Mouse (Mus musculus) midbrain, embryonic 10.5 days (tissue): ENCODE measurements around the gene Slc9a5. TPM values are rescaled to one million over a fixed set of nuclear protein-coding genes. Genes with fewer than 3 reads are reported as not detected.

Experiments
- DNase-seq: peaks from one replicate; pipeline ENCODE4 v3.0.0-alpha.2; 2017; ENCODE audit warnings: low spot score
- H3K27ac ChIP-seq: fragments of 300-500 bp; sonication (generic); replicated peaks from 2 replicates; pipeline ENCODE4 v1.5.1; 2016; ENCODE audit warnings: mild to moderate bottlenecking
- H3K27me3 ChIP-seq: fragments of 300-500 bp; sonication (generic); 2 replicates; pipeline ENCODE4 v1.6.1; 2016; ENCODE audit warnings: low read depth, mild to moderate bottlenecking; ENCODE audit not compliant: poor library complexity, severe bottlenecking
- H3K36me3 ChIP-seq: fragments of 300-500 bp; sonication (generic); 2 replicates; pipeline ENCODE4 v1.6.1; 2016; ENCODE audit warnings: mild to moderate bottlenecking, moderate library complexity
- H3K4me1 ChIP-seq: fragments of 300-500 bp; sonication (generic); 2 replicates; pipeline ENCODE4 v1.6.1; 2016
- H3K4me3 ChIP-seq: fragments of 300-500 bp; sonication (generic); 2 replicates; pipeline ENCODE4 v1.5.1; 2016; ENCODE audit warnings: mild to moderate bottlenecking, moderate library complexity
- H3K9me3 ChIP-seq: fragments of 300-500 bp; sonication (generic); replicated peaks from 2 replicates; pipeline ENCODE4 v1.6.1; 2016; ENCODE audit warnings: mild to moderate bottlenecking
- WGBS: fragments of 180-500 bp; shearing (Covaris S2); methylation state at CpG from one replicate; pipeline ENCODE4 v1.1.7; 2016; 5-methylcytosine and 5-hydroxymethylcytosine counted together
- polyA plus RNA-seq: library from polyadenylated mRNA; unstranded; fragments of >200 nt; fragmentation: Nextera tagmentation; extraction: Ambion mirVana; gene quantifications from 2 replicates; pipeline ENCODE4 v1.2.1, GENCODE M21; 2016

Slc9a5 gene
- polyA plus RNA-seq, 1 experiment from 2014 or later: 4.1 TPM

- H3K27me3 ChIP-seq: peaks cover 21% of the 10 kb centered on the region
- peak within 1 kb of the TSS; percentile 89 for H3K27ac ChIP-seq
- peaks cover 65% of the 10 kb centered on the region for H3K4me1 ChIP-seq
- under 1% methylated on average over 53 of the region's 53 CpGs for WGBS
- DNase-seq: peak; percentile 96
- H3K4me3 ChIP-seq: peak within 1 kb of the TSS; percentile 76
- no peaks in the 10 kb centered on the region for H3K36me3 ChIP-seq
- no peaks in the 10 kb centered on the region for H3K9me3 ChIP-seq
Measured at GRCm38 (mm10) chr8:105347428-105348221, 1.0 kb upstream of the Slc9a5 start, which contains the start of gene Fhod1. Gene Fhod1, minus strand, starts transcription at chr8:105347953.

- peaks cover 8% of the 10 kb centered on the region; the same call in 1 of the 2 replicates for H3K36me3 ChIP-seq
- peak overlapping the region; percentile 89 for H3K27ac ChIP-seq
- H3K4me1 ChIP-seq: peaks cover 68% of the 10 kb centered on the region
Measured at GRCm38 (mm10) chr8:105349096-105349771, 591 bp downstream of the Slc9a5 start.

GRCm38 (mm10) chr8:105350186-105350585 is 1.5 kb downstream of the Slc9a5 start:
- Histone ChIP-seq H3K36me3 (peaks cover 8% of the 10 kb centered on the region; the same call in 1 of the 2 replicates), H3K4me3 (peak overlapping the region; percentile 76), H3K4me1 (peaks cover 67% of the 10 kb centered on the region), H3K27ac (no peak overlapping the region), H3K9me3 (no peaks in the 10 kb centered on the region), H3K27me3 (peaks cover 26% of the 10 kb centered on the region)
- no peak for DNase-seq
- 50% methylated on average over 7 of the region's 7 CpGs for WGBS

More at GRCm38 (mm10) chr8:105349096-105349771, 591 bp downstream of the Slc9a5 start:
- WGBS: under 1% methylated on average over 37 of the region's 48 CpGs
- Histone ChIP-seq H3K4me3 (peak overlapping the region; percentile 76), H3K9me3 (no peaks in the 10 kb centered on the region), H3K27me3 (peaks cover 26% of the 10 kb centered on the region)
- peak; percentile 67 for DNase-seq

GRCm38 (mm10) chr8:105353583-105354135 is 5.0 kb downstream of the Slc9a5 start:
- Histone ChIP-seq H3K4me3 (no peak overlapping the region), H3K27ac (no peak overlapping the region), H3K9me3 (no peaks in the 10 kb centered on the region), H3K27me3 (peaks cover 47% of the 10 kb centered on the region), H3K36me3 (peaks cover 35% of the 10 kb centered on the region), H3K4me1 (peaks cover 43% of the 10 kb centered on the region)
- no peak for DNase-seq
- WGBS: 80% methylated on average over 8 of the region's 8 CpGs

- peaks cover 43% of the 10 kb centered on the region for H3K4me1 ChIP-seq
- 88% methylated on average over 4 of the region's 4 CpGs for WGBS
- H3K27me3 ChIP-seq: peaks cover 44% of the 10 kb centered on the region
- H3K9me3 ChIP-seq: no peaks in the 10 kb centered on the region
- no peak overlapping the region for H3K27ac ChIP-seq
- no peak overlapping the region for H3K4me3 ChIP-seq
- no peak for DNase-seq
- H3K36me3 ChIP-seq: peaks cover 35% of the 10 kb centered on the region
Measured at GRCm38 (mm10) chr8:105354549-105354948, 5.9 kb downstream of the Slc9a5 start.

- H3K9me3 ChIP-seq: no peaks in the 10 kb centered on the region
- H3K27ac ChIP-seq: no peak overlapping the region
- no peak overlapping the region for H3K4me3 ChIP-seq
- WGBS: 54% methylated on average over 26 of the region's 26 CpGs
- H3K4me1 ChIP-seq: peaks cover 40% of the 10 kb centered on the region
- peak; percentile 45 for DNase-seq
- peaks cover 36% of the 10 kb centered on the region for H3K27me3 ChIP-seq
- peaks cover 35% of the 10 kb centered on the region for H3K36me3 ChIP-seq
Measured at GRCm38 (mm10) chr8:105355179-105356024, 6.8 kb downstream of the Slc9a5 start.

GRCm38 (mm10) chr8:105356681-105357080 is 8.0 kb downstream of the Slc9a5 start:
- peaks cover 37% of the 10 kb centered on the region for H3K4me1 ChIP-seq
- H3K9me3 ChIP-seq: no peaks in the 10 kb centered on the region
- no peak overlapping the region for H3K4me3 ChIP-seq
- 87% methylated on average over 14 of the region's 14 CpGs for WGBS
- DNase-seq: no peak
- peaks cover 35% of the 10 kb centered on the region for H3K36me3 ChIP-seq
- H3K27ac ChIP-seq: no peak overlapping the region
- peaks cover 27% of the 10 kb centered on the region for H3K27me3 ChIP-seq

- DNase-seq: no peak
- 71% methylated on average over 15 of the region's 15 CpGs for WGBS
- Histone ChIP-seq H3K27ac (no peak overlapping the region), H3K36me3 (peaks cover 40% of the 10 kb centered on the region), H3K4me3 (no peak overlapping the region), H3K4me1 (peaks cover 33% of the 10 kb centered on the region), H3K9me3 (no peaks in the 10 kb centered on the region), H3K27me3 (peaks cover 21% of the 10 kb centered on the region)
Measured at GRCm38 (mm10) chr8:105359208-105359607, 10.6 kb downstream of the Slc9a5 start.

GRCm38 (mm10) chr8:105359646-105360045 is 11.0 kb downstream of the Slc9a5 start:
- Histone ChIP-seq H3K4me1 (peaks cover 30% of the 10 kb centered on the region), H3K4me3 (no peak overlapping the region), H3K27ac (no peak overlapping the region), H3K36me3 (peaks cover 44% of the 10 kb centered on the region), H3K9me3 (no peaks in the 10 kb centered on the region), H3K27me3 (peaks cover 21% of the 10 kb centered on the region)
- 43% methylated on average over 4 of the region's 4 CpGs for WGBS
- DNase-seq: no peak

- peaks cover 40% of the 10 kb centered on the region for H3K36me3 ChIP-seq
- H3K27me3 ChIP-seq: peaks cover 8% of the 10 kb centered on the region
- H3K27ac ChIP-seq: no peak overlapping the region
- DNase-seq: no peak
- no peak overlapping the region for H3K4me3 ChIP-seq
- H3K4me1 ChIP-seq: peaks cover 18% of the 10 kb centered on the region
- no peaks in the 10 kb centered on the region for H3K9me3 ChIP-seq
- 89% methylated on average over 12 of the region's 12 CpGs for WGBS
Measured at GRCm38 (mm10) chr8:105361751-105362702, 13.4 kb downstream of the Slc9a5 start.

GRCm38 (mm10) chr8:105367107-105367506 is 18.5 kb downstream of the Slc9a5 start:
- H3K27ac ChIP-seq: no peak overlapping the region
- H3K4me3 ChIP-seq: no peak overlapping the region
- DNase-seq: no peak
- peaks cover 50% of the 10 kb centered on the region for H3K36me3 ChIP-seq
- no peaks in the 10 kb centered on the region for H3K9me3 ChIP-seq
- H3K27me3 ChIP-seq: no peaks in the 10 kb centered on the region
- no peaks in the 10 kb centered on the region for H3K4me1 ChIP-seq
- 77% methylated on average over 2 of the region's 2 CpGs for WGBS
